Mouse (Mus musculus): ENCODE data around the gene Zc3h13. TPM values are rescaled to one million over a fixed set of nuclear protein-coding genes. Genes with fewer than 3 reads are reported as not detected.

The Zc3h13 gene
- polyA plus RNA-seq, 1 experiment from 2014 or later, result 25.4 TPM

DNA sequence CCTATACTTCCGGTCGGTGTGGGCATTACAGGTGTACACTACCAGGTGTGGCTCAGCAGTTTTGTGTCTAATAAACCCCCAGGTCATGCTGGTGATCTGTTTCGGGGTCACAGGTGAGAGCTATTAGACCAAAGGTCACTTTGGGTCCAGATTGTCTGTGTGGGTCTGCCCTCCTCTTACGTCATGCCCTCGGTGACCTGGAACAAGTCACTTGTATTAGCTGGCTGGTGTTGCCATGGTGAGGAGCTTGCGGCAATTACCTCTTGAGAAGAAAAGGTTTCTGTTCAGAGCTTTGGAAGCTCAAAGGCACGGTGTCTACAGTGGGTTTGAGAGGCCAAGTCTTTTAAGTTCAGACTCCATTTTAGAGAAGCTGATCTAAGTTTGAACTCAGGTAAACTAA, 93.4 kb downstream of the Zc3h13 start:
- no peak overlapping the region for H3K4me3 ChIP-seq (ENCODE audit: low read depth, low read length)
- DNase-seq (ENCODE audit: low spot score) (no peak), ATAC-seq (replicated peaks; ENCODE audit: low FRiP score, low TSS enrichment, low read depth) (no peak)
- no peak overlapping the region for H3K4me2 ChIP-seq (ENCODE audit: low read length)
- H3K27me3 ChIP-seq (replicated peaks; ENCODE audit: control insufficient read depth, insufficient read depth, low read length), result no peaks in the 10 kb centered on the region
- no peaks in the 10 kb centered on the region for H3K4me1 ChIP-seq (replicated peaks; ENCODE audit: control insufficient read depth, insufficient read depth, low read length)
- H3K9ac ChIP-seq (ENCODE audit: low read length), result no peak overlapping the region
- no peak overlapping the region for H3K27ac ChIP-seq (ENCODE audit: low read depth)
- WGBS, result 53% methylated on average over 7 of the region's 7 CpGs
- H3K36me3 ChIP-seq (ENCODE audit: control insufficient read depth, insufficient read depth, low read length), result no peaks in the 10 kb centered on the region
- H3K9me3 ChIP-seq (ENCODE audit: control insufficient read depth, low read length), result no peaks in the 10 kb centered on the region

Small RNA genes lying within 50 kb of the gene (microRNA-seq; reads per million reads assigned to microRNA genes)
- gene Gm44482, result not detected

Other genes with a start within 250 kb of the Zc3h13 start
- 0.07 TPM in 1 of 2 replicates, not detected in the other for gene Lrrc63, start 153.5 kb upstream of the Zc3h13 start, polyA plus RNA-seq (2014; fragmentation: Nextera tagmentation; extraction: Ambion mirVana)
- 58.3 and 61.2 TPM in 2 replicates for gene Lcp1, start 153.3 kb upstream of the Zc3h13 start, polyA plus RNA-seq (2014; fragmentation: Nextera tagmentation; extraction: Ambion mirVana)
- gene Cpb2, start 42.1 kb upstream of the Zc3h13 start, polyA plus RNA-seq (2014; fragmentation: Nextera tagmentation; extraction: Ambion mirVana), result 1.1 and 1.4 TPM in 2 replicates
- gene Siah3, start 171.6 kb downstream of the Zc3h13 start, polyA plus RNA-seq (2014; fragmentation: Nextera tagmentation; extraction: Ambion mirVana), result 0.24 and 0.28 TPM in 2 replicates

Data from intestine, embryonic 14.5 days (tissue).